Mouse (Mus musculus): ENCODE data around the gene Ints14.
"Not testable (repeated sequence)": the region's sequence is repeated elsewhere in the genome, so short reads cannot be mapped to it uniquely, and the experiment has no call there.

The Ints14 gene

DNA sequence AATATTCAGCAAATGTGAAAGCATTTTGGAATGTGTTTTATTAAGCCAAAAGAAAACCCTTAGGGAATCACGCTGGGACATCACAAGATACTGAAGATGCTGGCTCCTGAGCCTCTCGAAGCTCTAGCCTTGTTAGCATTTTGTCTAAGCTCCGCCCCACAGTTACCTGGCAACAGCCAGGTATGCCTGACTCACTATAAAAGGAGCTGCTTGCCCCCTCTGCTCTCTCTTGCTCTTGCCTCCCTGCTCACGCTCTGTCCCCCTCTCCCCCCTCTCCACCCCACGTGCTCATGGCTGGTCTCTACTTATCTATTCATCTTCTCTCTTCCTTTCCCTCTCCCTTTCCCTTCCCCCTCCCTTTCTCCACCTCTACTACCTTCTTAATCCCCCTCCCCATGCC, 8.7 kb upstream of the Ints14 start:
- DNase-seq (ENCODE audit: low spot score), result no peak

DNA sequence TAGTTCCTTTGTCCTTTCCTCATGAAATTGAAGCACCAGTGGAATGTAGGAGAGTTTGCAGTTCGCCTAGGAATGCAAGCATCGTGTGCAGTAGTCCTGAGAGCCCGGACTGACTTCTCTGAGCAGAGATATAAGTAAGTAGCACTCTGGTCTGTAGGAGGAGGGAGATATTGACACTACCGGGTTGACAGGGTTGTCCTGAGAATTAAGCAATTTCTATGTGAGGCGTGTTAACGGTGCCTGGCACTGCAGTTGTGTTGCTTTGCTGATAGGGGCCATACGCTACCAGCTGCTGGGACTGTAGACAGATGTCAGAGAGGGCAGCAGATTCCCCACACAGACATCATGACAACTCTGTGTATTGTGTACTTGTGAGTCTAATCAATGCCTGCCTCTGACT, 7.5 kb upstream of the Ints14 start:
- no peak for DNase-seq (ENCODE audit: low spot score)

DNA sequence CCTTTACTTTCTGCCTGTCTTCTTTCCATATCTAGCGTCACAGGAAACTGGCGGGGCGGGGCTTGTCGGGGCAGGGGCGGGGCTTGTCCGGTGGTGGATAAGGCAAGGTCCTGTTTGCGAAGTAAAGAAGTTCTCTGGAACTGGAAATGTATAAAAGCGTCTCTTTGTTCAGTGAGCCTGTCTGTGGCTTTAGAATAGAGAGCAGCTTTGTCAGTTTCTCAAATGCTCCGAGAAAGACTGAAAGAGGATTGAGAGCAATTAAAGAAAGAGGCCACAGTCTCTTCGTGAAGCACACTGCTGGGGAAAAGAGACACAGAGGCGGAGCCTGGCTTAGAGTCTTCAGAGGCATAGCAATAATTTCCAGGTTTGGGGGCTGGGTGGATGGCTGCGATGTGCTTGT, 4.4 kb upstream of the Ints14 start:
- DNase-seq (ENCODE audit: low spot score), result no peak

DNA sequence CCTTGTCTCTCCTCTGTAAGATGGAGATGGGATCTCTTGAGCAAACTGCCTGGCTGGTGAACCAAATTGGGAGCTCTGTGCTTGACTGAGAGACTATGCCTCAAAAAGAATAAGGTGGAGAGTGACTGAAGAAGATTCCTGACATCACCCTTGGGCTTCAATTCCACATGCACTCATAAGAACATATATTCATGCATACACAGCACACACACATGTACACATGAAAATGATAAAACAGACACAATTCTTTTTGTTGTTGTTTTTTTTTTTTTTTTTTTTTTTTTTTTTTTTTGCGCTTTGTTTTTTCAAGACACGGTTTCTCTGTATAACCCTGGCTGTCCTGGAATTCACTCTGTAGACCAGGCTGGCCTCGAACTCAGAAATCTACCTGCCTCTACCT, 3.4 kb upstream of the Ints14 start:
- no peak for DNase-seq (ENCODE audit: low spot score)

DNA sequence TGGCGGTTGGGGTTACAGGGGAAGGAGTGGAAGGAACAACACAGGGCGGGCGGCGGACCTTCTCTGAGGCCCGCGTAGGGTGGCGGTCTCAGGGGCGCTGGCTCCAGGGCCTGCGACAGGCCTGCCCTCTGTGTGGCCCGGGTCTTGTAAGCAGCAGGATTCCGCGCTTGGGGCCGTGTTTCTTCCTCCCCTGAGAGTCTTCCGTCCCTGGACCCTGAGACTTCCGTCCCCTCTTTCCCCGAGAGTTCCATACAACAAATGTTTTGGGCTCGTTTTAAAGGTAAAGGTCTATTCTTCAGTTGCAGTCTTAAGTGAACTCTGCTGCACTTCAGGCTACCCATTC, 244 bp downstream of the Ints14 start:
- DNase-seq (ENCODE audit: low spot score), result no peak

DNA sequence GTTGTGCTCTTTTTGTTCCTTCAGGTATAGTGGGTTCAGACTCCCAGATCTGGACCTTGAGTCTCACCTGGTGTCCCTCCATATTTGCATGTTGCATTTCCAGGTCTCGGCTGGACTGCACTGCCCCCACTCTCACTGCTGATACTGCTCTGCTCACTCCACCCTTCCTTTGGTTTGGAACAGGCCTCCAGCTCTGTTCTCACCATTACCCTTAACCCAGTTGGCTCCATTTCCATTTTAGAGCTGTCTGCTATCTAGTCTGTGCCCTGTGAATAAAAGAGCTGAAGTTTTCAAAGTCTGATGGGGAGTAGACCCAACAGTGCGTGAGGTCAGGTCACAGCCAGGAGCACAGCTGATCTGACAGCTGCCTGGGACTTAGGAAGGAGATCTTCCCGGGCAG, 19.8 kb downstream of the Ints14 start:
- DNase-seq (ENCODE audit: low spot score), result no peak

DNA sequence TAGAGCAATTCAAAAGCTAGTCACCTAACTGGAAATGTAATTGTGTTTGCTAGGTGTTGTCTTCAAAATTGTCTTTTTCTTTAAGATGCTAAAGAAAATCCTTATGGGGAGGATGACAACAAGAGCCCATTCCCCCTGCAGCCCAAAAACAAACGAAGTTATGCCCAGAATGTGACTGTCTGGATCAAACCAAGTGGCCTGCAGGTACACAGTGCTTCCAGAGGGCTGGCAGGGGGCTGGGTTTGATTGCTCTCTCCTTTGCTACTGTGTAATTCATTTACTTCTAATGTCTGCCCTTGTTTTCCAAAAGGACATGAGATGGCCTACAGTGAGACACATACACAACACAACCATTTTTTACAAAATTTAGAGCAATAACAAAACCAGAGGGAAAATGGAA, 21.2 kb downstream of the Ints14 start:
- no peak for DNase-seq (ENCODE audit: low spot score)

DNA sequence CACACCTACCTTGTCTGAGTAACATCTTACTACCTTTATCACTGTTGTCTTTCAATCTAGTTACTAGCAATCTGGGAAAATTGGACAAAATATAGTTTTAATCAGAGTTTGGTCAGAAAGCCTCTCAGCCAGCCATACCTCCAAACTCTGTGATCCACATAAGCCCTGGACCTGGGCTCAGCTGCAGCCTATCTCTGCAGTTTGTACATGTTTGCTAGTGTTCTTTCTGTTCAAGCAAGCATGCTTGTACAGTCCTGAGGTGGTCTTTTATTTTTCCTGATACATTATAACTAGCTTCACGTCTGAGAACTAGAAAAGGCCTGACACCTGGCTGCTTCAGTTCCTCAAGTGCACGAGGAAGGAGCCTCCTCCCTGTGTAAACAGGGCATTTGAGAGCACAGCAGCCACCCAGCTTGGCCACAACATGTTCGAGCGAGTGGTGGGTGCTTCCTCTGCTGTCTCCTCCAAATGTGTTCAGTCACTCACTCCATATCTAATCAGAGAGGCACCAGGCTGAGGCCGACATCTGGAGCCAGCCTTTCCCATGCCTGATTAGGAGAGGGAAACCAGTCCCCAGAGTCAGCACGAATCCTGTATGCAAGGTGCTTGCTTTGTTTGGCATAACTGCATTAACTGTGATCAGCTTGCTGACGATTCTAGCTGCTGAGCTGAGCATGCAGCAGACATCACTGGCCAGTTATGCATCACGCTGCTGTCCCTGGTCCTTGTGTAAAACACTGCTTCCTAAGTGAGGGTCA, 24.5 kb downstream of the Ints14 start:
- no peak for DNase-seq (ENCODE audit: low spot score)

DNA sequence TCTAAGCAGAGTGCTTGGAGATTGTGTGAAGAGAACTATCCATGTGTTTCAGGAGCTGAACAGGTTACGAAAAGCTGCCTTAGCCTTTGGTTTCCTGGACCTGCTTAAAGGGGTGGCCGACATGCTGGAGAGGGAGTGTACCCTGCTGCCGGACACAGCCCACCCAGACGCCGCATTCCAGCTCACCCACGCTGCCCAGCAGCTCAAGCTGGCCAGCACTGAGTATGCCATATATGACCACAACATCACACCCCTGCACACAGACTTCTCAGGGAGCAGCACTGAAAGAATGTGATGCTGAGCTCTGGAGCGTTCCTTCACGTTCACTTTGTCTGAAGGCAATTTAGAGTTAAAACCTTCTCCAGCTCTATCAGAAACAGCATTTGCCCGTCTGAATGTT, 25.1 kb downstream of the Ints14 start:
- no peak for DNase-seq (ENCODE audit: low spot score)

DNA sequence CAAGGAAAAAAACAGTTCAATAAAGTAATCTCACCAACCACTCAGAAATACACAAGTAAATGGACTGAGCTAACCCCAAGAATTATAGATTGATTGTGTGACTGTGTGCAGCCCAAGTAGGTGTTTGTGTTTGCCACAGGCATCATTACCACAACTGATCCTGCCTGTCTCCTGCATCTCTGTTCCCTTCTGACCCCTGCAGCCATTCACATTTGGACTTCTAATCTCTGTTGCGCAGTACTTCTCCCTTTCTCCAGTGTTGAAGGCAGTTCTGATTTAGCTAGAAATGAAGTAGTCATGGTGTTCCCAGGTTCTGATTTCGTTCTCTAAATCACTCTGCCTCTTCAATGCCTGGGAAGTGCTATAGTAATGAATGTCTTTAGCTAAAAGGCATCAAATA, 26.9 kb downstream of the Ints14 start:
- DNase-seq (ENCODE audit: low spot score), result no peak

DNA sequence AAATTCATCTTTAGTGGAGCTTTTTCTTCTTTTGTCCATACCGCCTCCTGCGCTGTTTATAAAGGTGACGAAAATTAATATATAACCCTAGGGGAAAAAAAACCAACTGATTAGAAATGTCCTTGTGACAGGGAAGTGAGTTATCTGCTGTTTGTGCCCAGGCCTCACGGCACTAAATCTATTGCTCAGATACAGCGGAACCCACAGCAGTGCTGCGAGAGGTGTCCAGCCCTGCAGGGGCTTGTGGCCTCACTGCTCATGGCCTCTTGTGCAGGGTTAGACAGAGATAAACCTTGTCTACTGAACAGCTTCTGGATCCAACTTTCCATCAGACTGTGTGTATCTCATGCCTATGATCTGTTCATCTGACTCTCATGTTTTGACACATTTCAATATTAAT, 27.7 kb downstream of the Ints14 start:
- DNase-seq (ENCODE audit: low spot score), result no peak

DNA sequence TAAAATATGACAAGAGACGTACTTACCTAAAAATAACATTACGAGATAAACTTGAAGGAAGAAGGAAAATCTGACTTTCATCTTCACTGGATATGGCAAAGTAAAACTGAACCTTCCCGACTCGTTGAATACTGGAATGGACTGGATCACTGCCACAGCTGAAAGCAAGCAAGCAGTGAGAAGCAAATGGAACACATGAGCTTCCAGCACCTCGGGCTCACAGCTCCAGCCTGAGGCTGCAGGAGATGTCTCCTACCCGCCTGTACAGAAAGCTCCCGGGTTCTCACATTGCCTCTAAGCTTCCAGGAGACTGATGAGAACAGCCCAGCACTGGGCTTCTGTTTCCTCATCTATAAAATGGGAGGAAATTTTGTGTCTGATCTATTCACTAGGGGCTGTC, 29.6 kb downstream of the Ints14 start:
- DNase-seq (ENCODE audit: low spot score), result no peak

DNA sequence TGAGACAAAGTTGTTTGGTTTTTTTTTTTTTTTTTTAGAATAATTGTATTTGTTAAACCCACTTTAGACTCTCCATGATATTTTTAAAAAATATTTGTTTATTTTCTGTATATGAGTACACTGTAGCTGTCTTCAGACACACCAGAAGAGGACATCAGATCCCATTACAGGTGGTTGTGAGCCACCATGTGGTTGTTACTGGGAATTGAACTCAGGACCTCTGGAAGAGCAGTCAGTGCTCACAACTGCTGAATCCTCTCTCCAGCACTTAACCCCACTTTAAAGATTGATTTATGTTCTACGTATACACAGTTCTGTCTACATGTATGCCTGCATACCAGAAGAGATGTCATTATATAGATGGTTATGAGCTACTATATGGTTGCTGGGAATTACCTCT, 34.8 kb downstream of the Ints14 start:
- DNase-seq (ENCODE audit: low spot score), result not testable (repeated sequence)

DNA sequence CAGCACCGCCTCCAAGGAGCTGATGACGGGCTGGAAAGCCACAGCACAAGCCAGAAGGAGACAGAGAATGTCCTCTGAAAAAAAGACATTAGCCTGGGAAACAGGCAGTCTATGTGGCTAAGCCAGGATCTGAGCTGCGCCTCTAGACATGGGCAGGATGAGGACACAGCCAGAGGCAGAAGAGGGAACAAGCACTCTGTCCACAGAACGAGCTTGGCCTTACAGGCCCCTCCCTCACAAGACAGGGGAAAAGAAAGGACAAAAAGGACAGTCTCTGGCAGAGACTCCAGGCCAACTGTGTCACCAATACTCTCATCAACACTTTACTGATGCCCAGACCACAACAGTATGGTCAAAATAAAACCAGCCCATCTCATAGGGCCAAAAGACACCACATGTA, 40.8 kb downstream of the Ints14 start:
- DNase-seq (ENCODE audit: low spot score), result no peak

DNA sequence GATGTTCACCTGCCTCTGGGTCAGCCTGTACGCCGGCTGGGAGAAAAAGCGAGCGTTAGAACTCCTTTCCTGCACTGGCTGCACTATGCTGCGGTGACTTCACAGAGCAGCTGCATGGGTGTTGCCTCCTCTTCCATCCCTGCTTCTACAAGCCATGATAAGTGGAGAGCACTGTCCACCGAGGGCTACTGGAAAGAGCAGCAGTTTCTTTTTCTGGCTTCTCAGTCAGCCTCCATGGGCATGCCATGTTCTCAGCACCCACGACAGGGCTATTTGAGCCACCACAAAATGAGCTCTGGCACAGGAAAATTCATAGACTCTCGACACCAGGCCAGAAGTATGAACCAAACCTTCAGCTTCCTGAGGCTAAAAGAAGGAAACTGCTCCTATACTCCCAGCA, 45.0 kb downstream of the Ints14 start:
- DNase-seq (ENCODE audit: low spot score), result no peak

DNA sequence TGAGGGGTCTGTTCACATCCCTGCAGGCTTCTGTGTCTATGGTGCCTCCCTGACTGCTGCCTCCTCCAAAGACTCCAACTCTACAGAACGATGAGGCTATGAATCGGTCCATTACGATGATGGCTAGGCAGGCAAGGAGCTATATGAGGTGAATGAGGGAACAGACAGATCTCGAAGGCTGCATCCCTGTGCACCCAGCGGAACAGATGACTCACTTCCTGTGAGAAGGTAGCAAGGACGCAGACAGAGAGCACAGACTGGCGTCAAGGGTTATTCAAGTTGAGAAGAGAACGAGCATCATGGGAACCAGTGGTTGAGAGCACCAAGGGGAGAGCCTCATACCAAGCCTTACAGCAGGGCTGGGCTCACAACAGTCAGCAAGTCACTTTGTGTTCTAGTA, 49.9 kb downstream of the Ints14 start:
- no peak for DNase-seq (ENCODE audit: low spot score)

DNA sequence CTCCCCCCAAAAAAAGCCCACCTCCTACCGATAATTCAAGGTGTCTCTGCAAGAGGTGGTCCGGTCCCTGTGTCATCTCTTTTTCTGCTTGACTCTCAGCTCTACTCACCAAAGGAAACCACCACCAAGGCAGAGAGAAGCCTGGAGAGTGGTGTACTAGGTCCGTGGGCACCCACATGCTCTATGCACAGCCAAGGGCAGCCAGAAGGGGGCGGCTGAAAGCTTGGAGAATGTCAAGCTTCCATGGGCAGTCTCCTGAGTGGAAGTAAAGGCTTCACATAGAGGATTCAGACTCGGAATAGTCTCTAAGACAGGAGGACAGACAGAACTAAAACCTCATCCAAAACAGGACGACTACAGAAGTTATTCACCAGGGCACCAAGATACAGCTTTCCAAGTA, 50.6 kb downstream of the Ints14 start:
- no peak for DNase-seq (ENCODE audit: low spot score)

DNA sequence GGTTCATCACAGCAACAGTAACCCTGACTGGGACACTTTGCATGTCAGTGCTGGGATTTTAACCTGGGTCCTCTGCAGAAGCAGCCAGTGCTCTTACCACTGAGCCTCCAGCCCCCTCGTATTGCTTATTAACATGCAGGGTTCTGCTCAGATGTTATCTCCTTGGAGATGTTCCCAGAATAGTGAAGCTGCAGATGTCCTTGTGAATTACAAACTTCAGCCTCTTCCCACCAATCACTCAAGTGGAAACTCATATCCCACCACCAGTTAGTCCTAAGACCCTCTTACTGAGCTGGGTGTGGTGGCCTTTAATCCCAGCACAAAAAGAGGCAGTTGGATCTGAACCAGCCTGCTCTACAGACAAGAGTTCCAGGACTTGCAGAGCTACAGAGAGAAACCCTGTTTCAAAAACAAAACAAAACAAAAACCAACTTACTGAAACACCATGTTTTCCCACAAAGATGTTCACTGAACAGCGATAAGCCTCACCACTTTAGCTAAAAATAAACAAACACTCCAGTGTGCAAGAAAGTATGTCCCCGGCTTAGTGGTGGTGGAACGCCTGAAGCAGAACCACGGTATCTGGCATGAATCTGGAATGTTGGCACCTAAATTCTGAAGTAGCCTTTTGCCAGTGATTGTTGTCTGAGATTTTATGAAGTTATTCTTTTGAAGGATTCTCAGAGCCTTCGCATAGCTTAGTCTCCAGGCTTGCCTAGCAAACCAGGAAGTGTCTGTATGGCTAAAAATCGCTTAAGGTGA, 54.9 kb downstream of the Ints14 start:
- no peak for DNase-seq (ENCODE audit: low spot score)

DNA sequence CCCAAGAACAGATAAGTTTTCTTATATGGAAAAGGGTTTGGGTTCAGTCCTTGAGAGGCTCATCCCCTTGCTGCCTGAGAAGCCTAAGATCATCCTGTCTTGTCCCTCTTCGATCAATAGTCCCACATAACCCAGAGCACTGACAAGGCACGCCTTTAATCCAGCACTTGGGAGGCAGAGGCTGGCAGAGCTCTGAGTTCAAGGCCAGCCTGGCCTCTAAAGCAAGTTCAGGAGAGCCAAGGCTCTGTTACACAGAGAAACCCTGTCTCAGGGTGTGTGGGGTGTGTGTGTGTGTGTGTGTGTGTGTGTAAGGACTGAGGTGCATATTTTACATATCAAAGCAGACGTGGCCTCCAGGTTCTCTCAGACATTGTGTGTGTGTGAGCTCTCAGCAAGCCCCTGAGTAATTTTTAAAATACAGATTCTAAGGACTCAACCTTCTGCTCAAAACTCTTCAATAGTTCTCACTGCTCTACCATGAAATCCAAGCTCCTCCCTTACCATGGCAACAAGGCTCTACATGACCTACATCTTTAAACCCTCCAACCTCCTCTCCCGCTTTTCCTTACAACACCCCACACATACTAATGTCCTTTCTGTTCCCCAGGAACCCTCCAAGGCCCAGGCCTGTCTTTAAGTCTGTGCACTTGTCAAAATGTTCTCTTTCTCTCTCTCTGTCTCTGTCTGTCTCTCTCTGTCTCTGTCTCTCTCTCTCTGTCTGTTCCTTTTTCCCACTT, 55.7 kb downstream of the Ints14 start:
- DNase-seq (ENCODE audit: low spot score), result no peak

DNA sequence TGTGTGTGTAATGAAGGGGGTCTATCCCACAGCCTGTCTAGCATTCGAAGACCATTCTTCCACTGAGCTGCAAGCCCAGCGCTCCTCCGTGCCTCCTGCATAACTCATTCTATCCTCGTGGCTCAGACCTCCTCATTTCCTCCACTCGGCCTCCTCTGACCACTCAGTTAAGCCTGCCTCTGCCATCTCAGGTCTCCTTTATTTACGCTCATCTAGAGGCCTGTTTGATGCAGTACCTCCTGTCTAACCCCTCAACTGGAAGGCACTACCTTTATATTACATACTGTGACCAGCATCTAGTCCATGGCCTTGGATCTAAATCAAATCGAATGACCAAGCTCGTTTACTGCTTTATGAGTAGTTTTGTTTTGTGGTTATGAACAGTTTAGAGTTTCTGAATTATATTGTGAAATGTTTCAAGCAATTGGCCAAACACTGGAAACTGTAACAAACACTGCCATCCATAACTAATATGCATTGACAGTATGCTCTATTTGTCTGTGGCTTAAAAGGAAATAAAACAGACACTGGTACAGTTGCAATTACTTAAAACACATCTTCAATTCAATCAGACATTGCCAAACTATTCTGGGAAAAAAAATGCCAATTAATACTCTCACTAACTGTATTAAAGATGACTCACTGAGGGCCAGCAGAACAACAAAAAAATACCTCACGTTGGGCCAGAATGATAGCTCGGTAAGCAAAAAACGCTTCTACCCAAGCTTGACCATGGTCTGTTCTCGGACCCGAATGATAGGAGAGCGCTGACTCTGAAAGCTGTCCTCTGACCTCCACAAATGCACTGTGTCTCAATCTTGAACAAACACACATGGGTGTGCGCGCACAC, 56.5 kb downstream of the Ints14 start:
- no peak for DNase-seq (ENCODE audit: low spot score)

DNA sequence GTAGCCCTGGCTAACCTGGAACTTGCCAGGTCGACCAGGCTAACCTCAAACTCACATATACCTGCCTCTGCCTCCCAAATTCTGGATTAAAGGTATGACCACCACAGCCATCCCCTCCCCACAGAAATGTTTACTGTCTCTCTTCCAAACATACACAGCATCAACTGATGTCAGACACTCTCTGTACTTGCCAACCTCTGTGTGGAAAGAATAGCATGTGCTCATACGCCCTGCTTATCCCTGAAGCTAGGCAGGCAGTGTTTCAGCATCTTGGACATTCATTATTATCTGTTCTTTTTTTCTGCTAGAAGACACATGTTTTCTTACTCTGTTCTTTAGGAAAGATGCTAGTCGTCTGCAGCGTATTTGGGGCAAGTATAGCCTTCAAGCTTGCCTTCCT, 57.2 kb downstream of the Ints14 start:
- DNase-seq (ENCODE audit: low spot score), result no peak

DNA sequence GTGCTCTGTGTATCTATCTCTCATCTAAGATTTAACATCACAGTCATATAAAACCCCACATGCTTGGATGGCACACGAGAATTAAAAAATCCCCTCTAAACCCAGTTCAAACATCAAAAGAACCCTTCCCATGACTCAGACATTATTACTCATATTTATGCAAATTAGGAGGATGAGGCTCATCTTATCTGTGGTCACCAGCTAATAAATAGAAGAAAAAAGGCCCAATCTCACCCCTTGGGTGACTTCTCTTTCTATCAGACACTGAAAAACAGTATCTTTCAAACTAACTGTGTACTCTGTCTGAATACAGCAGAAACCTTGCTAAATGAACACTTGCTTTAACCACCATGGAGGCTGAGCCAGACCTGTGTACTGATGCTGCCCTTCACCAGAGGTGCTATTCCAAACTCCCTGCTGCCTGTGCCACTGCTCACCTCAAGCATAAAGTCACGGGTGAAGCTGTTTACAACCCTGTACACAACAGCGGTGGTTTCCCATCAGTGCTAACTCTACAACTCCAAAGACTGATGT, 58.0 kb downstream of the Ints14 start:
- DNase-seq (ENCODE audit: low spot score), result no peak
